13 mouse cellular contexts compared by ENCODE assay signal in the genomic region with DNA sequence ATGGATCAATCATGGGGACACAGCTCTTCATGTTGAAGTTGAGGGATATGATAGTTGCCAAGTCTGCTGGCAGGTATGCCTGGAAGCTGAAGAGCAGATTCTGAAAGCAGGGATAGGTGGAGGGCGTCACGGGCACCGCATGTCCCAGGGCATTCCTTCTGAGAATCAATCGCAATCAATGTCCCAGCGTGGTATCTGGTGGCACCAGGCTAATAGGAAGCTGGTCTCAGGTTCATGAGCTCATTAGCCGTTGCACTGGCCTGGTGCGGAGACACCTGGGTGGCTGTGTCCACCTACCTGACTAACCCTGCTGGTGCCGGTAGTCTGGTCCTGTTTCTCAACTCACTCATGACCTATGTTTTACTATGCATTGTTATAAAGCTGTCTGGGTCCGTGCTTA. TPM values are rescaled to one million over a fixed set of nuclear protein-coding genes. Genes with fewer than 3 reads are reported as not detected.
DNase-seq lines count a peak whose midpoint lies in the region; ATAC-seq and TF ChIP-seq lines count a peak whose summit lies in the region.
"Had no signal": no experiment of that assay in that cellular context is flagged by ENCODE, and none has a peak within 500 bp of the region (broad histone marks: within the 10 kb centered on the region; RNA-seq: fewer than 3 reads in every experiment).

No protein-coding gene starts in this region.

- no peak overlapping the region for H3K4me2 ChIP-seq in hindbrain, embryonic 12.5 days (replicated peaks)
- no peak overlapping the region for H3K4me2 ChIP-seq in hindbrain, postnatal 0 days (ENCODE audit: low read depth, low read length)
- H3K4me2 ChIP-seq in neural tube, embryonic 13.5 days, result no peak overlapping the region
- no peak overlapping the region for H3K4me2 ChIP-seq in neural tube, embryonic 15.5 days
- H3K4me2 ChIP-seq: liver, embryonic 11.5 days; lung, embryonic 15.5 days; midbrain, embryonic 13.5 days; stomach, embryonic 15.5 days had no signal

- H3K4me3 ChIP-seq in hindbrain, embryonic 12.5 days, result no peak overlapping the region
- no peak overlapping the region for H3K4me3 ChIP-seq in hindbrain, postnatal 0 days (ENCODE audit: low read length)
- H3K4me3 ChIP-seq in neural tube, embryonic 13.5 days, result no peak overlapping the region
- H3K4me3 ChIP-seq in neural tube, embryonic 15.5 days (replicated peaks), result no peak overlapping the region
- no peak overlapping the region for H3K4me3 ChIP-seq in limb, embryonic 10.5 days
- H3K4me3 ChIP-seq: heart, adult 2 months; lung, embryonic 15.5 days; midbrain, embryonic 13.5 days; stomach, embryonic 15.5 days had no signal

- TF ChIP-seq CTCF in hindbrain, postnatal 0 days (IDR thresholded peaks at IDR 0.05; ENCODE audit: low read depth), result no peak

- H3K9ac ChIP-seq in hindbrain, embryonic 12.5 days, result no peak overlapping the region
- H3K9ac ChIP-seq in hindbrain, postnatal 0 days (replicated peaks; ENCODE audit: low read length), result no peak overlapping the region
- no peak overlapping the region for H3K9ac ChIP-seq in neural tube, embryonic 13.5 days
- H3K9ac ChIP-seq in neural tube, embryonic 15.5 days (replicated peaks), result no peak overlapping the region
- H3K9ac ChIP-seq: lung, embryonic 15.5 days; midbrain, embryonic 13.5 days; stomach, embryonic 15.5 days had no signal

- no peaks in the 10 kb centered on the region for H3K27me3 ChIP-seq in hindbrain, embryonic 12.5 days
- no peaks in the 10 kb centered on the region for H3K27me3 ChIP-seq in hindbrain, postnatal 0 days (ENCODE audit: insufficient read depth, low read length)
- H3K27me3 ChIP-seq in neural tube, embryonic 13.5 days, result no peaks in the 10 kb centered on the region
- no peaks in the 10 kb centered on the region for H3K27me3 ChIP-seq in neural tube, embryonic 15.5 days (replicated peaks)
- no peaks in the 10 kb centered on the region for H3K27me3 ChIP-seq in limb, embryonic 10.5 days (ENCODE audit: low read depth, poor library complexity, severe bottlenecking)
- H3K27me3 ChIP-seq: lung, embryonic 15.5 days; midbrain, embryonic 13.5 days; stomach, embryonic 15.5 days had no signal

- H3K9me3 ChIP-seq in hindbrain, embryonic 12.5 days (replicated peaks), result no peaks in the 10 kb centered on the region
- peaks cover 4% of the 10 kb centered on the region for H3K9me3 ChIP-seq in hindbrain, postnatal 0 days (ENCODE audit: low read length)
- peaks cover 7% of the 10 kb centered on the region; the same call in 1 of the 2 replicates for H3K9me3 ChIP-seq in neural tube, embryonic 13.5 days
- no peaks in the 10 kb centered on the region for H3K9me3 ChIP-seq in neural tube, embryonic 15.5 days (replicated peaks)
- 0 out of 2 replicates have a peak, but pooled peaks cover 4% of the 10 kb centered on the region for H3K9me3 ChIP-seq in limb, embryonic 10.5 days (replicated peaks)
- H3K9me3 ChIP-seq: lung, embryonic 15.5 days; midbrain, embryonic 13.5 days; stomach, embryonic 15.5 days had no signal

- no peak for DNase-seq in hindbrain, postnatal 0 days (ENCODE audit: low spot score)
- peak; percentile 71 for DNase-seq in limb, embryonic 10.5 days (ENCODE audit: low spot score)
- no peak for DNase-seq in urinary bladder, postnatal 10 days (ENCODE audit: low spot score)
- DNase-seq in left cerebral cortex, adult 9 months (ENCODE audit: low spot score in 2 of 2), result no peak

- no peaks in the 10 kb centered on the region; the same call in 1 of the 2 replicates for H3K4me1 ChIP-seq in hindbrain, embryonic 12.5 days
- no peaks in the 10 kb centered on the region for H3K4me1 ChIP-seq in hindbrain, postnatal 0 days (ENCODE audit: insufficient read depth, low read length)
- H3K4me1 ChIP-seq in neural tube, embryonic 13.5 days (replicated peaks), result peaks cover 10% of the 10 kb centered on the region; the same call in 1 of the 2 replicates
- H3K4me1 ChIP-seq in neural tube, embryonic 15.5 days, result peaks cover 12% of the 10 kb centered on the region; the same call in 1 of the 2 replicates
- peaks cover 22% of the 10 kb centered on the region for H3K4me1 ChIP-seq in limb, embryonic 10.5 days
- H3K4me1 ChIP-seq: midbrain, embryonic 13.5 days; stomach, embryonic 15.5 days had no signal

- ATAC-seq in hindbrain, embryonic 12.5 days (ENCODE audit: low FRiP score), result 0 out of 2 replicates have a peak, but pooled peaks have one; percentile 29
- ATAC-seq in hindbrain, postnatal 0 days, result no peak
- ATAC-seq in neural tube, embryonic 13.5 days (ENCODE audit: low read depth), result no peak
- no peak for ATAC-seq in neural tube, embryonic 15.5 days (ENCODE audit: low FRiP score)

- H3K27ac ChIP-seq in hindbrain, embryonic 12.5 days, result 0 out of 2 replicates have a peak overlapping the region, but pooled peaks have one; percentile 35
- H3K27ac ChIP-seq in hindbrain, postnatal 0 days, result no peak overlapping the region
- H3K27ac ChIP-seq in neural tube, embryonic 13.5 days (replicated peaks), result peak overlapping the region; percentile 20; the same call in 1 of the 2 replicates
- H3K27ac ChIP-seq in neural tube, embryonic 15.5 days (replicated peaks), result no peak overlapping the region
- H3K27ac ChIP-seq in limb, embryonic 10.5 days, result peak overlapping the region; percentile 61
- H3K27ac ChIP-seq: lung, embryonic 15.5 days; macrophage; midbrain, embryonic 13.5 days; stomach, embryonic 15.5 days had no signal

- WGBS in hindbrain, embryonic 12.5 days, result 68% methylated on average over 9 of the region's 9 CpGs
- WGBS in hindbrain, postnatal 0 days, result 75% methylated on average over 9 of the region's 9 CpGs
- WGBS in neural tube, embryonic 13.5 days, result 67% methylated on average over 9 of the region's 9 CpGs
- 63% methylated on average over 9 of the region's 9 CpGs for WGBS in neural tube, embryonic 15.5 days
- 34% methylated on average over 9 of the region's 9 CpGs for WGBS in limb, embryonic 10.5 days

- no peaks in the 10 kb centered on the region for H3K36me3 ChIP-seq in hindbrain, embryonic 12.5 days
- no peaks in the 10 kb centered on the region for H3K36me3 ChIP-seq in hindbrain, postnatal 0 days (ENCODE audit: insufficient read depth, low read length)
- H3K36me3 ChIP-seq in neural tube, embryonic 13.5 days, result no peaks in the 10 kb centered on the region
- no peaks in the 10 kb centered on the region for H3K36me3 ChIP-seq in neural tube, embryonic 15.5 days
- peaks cover 52% of the 10 kb centered on the region for H3K36me3 ChIP-seq in limb, embryonic 10.5 days
- H3K36me3 ChIP-seq: lung, embryonic 15.5 days; midbrain, embryonic 13.5 days had no signal

RNA-seq across cellular contexts. Expression of a gene that starts 19.3 kb away (rescaled TPM):
- polyA plus RNA-seq in hindbrain, embryonic 12.5 days (2016; fragmentation: Nextera tagmentation; extraction: Ambion mirVana), result 24.6 and 27.9 TPM in 2 replicates
- 14.5 and 17.1 TPM in 2 replicates for total RNA-seq in hindbrain, postnatal 0 days (2014; rRNA removed)
- 16.0 and 16.2 TPM in 2 replicates for polyA plus RNA-seq in hindbrain, postnatal 0 days (2015; fragmentation: Nextera tagmentation; extraction: Ambion mirVana)
- 16.5 and 19.9 TPM in 2 replicates for polyA plus RNA-seq in neural tube, embryonic 13.5 days (2015; fragmentation: Nextera tagmentation; extraction: Ambion mirVana)
- 22.8 and 27.5 TPM in 2 replicates for polyA plus RNA-seq in neural tube, embryonic 15.5 days (2015; fragmentation: Nextera tagmentation; extraction: Ambion mirVana)
- 20.4 and 25.7 TPM in 2 replicates for polyA plus RNA-seq in limb, embryonic 10.5 days (2016; fragmentation: Nextera tagmentation; extraction: Ambion mirVana)
- polyA plus RNA-seq: macrophage had no signal

Comparison
In these comparisons a context has a peak if more than half of its experiments do, and no peak if none do; other contexts are left out.
1. H3K27ac ChIP-seq: peak in hindbrain, embryonic 12.5 days (single experiment), neural tube, embryonic 13.5 days (single experiment) and limb, embryonic 10.5 days (single experiment); none in hindbrain, postnatal 0 days (single experiment) and neural tube, embryonic 15.5 days (single experiment).